Mouse (Mus musculus) testis, postnatal 14 days (tissue): ENCODE measurements around the gene Clps.
A peak's percentile ranks its signal among the peaks of the same experiment; 100 is the strongest.

ENCODE experiments used
- DNase-seq: peaks from one replicate; pipeline ENCODE4 v3.0.0; 2021; ENCODE audit warnings: low spot score

Clps gene

DNA sequence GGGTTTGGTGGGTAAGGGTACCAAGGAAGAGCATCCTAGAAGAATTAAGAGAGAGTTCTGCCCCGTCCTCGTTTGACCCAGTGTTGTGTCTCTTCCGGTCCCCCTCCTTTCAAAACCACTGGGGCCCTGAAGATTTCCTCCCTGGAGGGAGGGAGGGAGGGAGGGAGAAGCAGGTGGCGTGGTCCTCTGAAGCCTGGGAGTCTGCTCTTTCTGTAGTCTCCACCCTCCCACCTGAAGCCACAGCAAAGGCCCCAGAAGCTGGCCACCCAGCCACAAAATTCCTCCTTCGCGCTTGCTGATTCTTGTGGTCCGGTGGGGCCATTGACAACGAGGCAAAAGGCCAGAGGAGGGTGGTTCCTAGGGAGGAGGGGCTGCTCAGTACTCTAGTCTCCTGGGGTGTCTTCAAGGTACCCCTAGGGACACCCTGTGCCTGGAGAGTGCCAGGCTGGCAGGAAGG is 41.9 kb downstream of the Clps start:
- DNase-seq: no peak

DNA sequence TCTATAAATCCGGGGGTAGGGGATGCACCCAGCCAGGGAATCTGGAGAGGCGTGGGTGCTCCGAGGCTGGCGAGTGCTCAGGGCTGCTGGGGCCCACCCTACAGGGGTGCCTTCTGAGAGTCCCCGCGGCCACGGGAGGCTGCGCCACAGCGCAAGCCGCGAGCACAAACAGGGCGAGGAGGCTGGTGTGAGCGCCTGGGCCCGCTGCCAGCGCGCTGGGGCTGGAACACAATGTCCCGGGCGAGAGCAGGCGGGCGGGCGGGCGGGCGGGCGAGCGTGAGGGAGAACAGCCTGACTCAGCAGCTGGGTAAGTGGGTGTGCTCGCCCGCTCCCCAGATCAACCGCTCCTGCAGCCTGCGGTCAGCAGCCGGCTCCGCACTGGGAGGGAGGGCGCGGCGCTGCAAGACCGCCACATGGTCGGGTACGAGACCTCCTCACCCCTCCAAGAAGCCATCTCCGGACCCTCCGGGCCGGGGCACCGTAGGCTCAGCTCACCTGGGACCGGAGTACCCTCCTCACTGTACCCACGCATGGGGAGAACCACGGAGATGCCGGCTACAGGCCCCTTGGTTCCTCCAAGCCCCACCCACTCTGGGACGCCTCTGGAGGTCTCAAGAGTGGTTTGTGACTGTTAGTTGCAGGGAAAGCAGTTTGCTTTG is 42.5 kb downstream of the Clps start:
- DNase-seq: peak; percentile 88

DNA sequence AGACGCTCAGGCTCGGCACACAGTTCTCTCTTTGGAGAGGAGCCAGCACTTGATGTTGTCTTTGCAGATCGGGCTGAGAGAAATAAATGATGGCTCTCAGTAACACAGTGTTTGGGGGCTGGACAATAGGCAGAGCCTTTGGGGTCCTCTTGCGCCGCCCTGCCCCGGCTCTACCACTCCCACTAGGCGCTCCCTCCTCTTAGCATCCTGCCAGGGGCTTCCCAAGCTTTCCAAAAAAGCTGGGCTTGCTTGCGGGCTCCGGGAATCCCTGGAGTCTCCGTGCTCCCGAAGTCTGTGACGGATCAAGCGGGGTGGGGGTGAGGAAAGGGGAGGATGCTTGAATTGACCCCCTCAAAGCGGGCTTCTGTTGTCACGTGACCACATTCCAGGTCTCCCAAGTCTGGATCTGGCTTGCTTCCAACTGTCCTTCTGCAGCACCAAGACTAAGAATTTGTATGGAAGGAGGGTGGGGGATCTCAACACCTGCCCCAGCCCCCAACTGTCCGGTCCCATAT is 43.1 kb downstream of the Clps start, which contains the start of gene Fkbp5:
Gene Fkbp5 (minus strand): TSS at position 87 of the 515 bp plus-strand sequence.
- peak; percentile 78 for DNase-seq

DNA sequence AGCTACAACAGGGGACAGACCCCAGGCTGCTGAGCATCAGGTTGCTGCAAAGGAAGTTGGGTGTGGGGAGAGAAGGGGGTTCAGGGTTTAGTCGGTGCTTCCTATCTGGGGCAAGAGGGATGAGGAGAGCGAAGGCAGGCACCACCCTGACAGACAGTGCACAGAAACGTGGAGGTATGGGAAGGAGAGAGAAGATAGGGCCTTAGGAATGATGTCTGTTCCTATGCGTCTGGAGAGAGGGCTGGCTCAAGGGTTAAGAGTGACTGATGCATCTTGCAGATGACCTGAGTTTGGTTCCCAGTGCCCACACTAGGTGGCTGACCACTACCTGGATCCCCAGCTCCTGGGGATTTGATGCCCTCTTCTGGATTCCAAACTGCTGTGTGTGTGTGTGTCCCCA is 43.7 kb downstream of the Clps start:
- no peak for DNase-seq

DNA sequence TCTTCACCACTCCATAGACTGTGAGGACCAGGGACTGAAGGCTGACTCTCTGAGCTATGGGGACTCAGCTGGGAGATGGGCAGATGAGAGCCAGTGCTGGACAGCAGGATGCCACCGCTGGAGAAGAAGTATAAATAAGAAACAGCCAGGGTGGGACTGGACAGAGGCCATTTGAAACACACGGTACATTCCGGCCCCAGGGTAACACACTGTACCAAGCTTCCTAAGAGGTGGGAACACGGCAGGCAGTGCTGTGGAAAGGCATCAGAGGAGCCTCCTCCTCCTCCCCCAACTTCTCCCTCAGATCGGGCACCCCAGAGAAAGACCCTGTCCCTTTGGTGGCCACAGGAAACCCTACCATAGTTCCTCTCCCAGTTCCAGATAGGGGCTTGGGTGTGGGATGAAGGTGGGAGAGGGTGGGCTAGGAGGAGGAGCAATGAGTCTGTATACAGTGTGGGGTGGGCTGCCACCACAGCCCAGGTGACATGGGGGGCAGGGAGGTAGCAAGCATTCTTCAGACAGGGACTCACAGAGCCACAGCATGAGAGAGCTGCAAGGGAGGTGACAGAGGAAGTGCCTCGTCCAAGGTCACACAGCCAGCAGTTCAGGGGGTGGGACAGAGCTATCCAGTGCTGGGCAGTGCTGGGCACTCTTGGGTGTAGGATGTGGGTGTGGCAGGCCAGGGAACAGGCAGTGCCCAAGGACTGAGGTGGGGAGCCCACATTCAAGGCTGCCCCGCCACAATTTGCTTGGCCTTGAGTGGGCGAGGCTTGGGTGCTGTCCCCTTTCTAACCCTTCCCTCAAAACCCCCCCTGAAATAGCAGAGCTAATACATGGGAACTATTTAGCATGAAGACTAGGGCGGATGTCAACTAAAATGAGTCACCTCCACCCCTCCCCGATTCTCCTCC is 44.9 kb downstream of the Clps start:
- peak; percentile 83 for DNase-seq

DNA sequence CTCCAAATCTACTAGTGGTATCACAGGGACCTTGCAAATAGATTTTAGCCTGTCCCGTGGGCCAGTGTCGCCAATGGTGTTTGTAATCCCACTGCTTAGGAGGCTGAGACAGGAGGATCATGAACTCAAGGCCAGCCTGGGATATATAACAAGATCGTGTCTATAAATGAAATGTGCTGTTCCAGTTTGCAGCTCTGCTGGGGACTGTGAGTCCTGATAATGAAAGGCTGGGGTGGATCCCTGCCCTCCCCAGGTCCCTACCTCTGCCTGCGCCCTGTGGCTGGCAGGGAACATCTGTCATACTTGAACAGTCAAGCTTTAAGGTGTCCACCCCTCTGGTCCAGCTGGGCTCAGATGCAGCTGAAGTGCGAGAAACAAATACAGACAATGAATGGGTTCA is 46.0 kb downstream of the Clps start:
- no peak for DNase-seq

DNA sequence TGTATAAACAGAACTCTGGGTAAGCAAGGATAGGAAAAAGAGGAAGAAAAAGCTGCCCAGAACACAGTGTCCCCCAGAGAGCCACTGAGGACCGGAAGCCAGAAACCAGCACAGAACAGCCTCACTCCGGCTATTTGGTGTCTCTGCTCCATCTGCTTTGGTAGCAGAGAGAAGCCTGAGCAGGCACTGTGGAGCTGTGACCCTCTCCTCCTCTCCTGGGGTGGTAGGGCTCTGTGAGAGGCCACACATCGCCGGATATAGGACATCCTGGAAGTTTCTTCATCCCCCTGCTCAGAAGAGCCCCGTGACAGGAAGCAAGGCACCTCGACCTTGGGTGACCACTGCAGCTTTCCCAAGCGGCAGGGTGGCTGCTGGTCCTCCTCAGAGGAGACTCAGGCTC is 46.7 kb downstream of the Clps start:
- no peak for DNase-seq

DNA sequence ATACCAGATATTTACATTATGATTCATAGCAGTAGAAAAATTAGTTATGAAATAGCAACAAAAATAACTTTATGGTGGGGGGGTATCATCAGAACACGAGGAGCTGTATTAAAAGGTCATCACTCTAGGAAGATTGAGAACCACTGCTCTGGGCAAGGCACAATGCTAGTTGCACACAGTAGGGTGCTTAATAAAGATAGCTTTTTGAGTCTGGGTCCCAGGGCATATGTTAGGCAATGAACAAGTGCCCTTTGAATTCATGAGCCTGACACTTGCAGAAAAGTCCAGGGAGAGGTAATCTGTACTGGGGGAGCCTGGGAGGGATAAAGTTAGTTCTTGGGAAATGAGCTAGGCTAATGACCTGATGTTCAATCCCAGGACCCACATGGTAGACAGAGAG is 47.2 kb downstream of the Clps start:
- DNase-seq: no peak

DNA sequence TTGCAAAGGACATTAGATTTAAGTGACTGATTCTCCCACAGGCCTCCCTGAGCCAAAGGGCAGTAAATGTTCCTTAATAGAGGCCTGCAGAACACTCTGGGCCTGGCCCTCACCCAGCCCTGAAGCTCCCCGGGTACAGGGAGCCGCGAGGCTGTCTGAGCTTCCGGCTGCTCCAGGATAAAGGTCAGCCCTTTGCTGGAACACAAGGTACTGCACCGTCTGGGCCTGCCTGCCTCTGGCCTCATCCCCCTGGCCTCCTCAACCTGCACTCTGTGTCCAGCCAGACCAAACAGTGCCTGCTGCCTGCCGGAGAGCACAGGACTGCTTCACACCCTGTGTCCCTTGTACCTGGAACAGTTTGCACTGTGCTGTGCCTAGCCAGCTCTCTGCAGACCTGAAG is 47.9 kb downstream of the Clps start:
- DNase-seq: peak; percentile 88

DNA sequence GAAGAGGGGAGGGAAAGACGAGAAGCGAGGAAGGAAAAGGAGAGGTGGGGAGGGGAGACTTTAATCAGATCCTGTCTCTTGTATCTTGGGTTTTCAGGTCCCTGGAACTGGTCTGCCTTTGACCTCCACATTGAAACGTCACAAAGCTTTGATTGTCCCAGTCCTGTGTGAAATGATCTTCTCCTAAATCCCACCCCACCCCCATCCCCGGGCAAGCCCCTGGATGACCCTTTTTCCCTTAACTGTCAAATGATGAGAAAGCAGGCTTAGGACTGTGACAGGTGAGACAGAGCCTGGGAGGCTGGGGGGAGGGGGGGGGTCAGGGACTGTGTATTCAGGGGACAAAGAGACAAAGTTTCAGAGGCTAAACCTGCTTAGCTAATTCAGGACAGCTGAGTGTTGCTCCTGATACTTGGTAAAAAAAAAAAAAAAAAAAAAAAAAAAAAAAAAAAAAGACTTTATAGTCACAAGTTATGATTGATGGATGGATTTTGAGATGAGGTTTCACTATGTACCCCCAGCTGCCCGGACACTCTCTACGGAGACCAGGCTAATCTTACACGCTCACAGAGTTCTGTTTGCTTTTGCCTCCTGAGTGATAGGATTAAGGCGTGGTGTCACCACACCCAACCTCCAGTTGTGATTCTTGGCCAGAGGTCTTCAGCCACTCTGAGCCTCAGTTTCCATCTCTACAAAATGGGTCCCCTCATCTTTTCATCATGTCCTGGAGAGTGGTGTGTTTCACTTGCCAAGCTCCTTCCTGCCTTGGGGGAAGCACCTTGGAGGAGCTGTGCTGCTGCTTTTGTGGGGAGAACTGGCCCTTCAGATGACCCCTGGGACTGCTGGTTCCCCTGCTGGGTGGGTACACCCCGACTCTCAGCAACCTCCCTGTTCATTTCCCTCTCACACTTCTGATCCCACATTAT is 48.7 kb downstream of the Clps start:
- DNase-seq: no peak

DNA sequence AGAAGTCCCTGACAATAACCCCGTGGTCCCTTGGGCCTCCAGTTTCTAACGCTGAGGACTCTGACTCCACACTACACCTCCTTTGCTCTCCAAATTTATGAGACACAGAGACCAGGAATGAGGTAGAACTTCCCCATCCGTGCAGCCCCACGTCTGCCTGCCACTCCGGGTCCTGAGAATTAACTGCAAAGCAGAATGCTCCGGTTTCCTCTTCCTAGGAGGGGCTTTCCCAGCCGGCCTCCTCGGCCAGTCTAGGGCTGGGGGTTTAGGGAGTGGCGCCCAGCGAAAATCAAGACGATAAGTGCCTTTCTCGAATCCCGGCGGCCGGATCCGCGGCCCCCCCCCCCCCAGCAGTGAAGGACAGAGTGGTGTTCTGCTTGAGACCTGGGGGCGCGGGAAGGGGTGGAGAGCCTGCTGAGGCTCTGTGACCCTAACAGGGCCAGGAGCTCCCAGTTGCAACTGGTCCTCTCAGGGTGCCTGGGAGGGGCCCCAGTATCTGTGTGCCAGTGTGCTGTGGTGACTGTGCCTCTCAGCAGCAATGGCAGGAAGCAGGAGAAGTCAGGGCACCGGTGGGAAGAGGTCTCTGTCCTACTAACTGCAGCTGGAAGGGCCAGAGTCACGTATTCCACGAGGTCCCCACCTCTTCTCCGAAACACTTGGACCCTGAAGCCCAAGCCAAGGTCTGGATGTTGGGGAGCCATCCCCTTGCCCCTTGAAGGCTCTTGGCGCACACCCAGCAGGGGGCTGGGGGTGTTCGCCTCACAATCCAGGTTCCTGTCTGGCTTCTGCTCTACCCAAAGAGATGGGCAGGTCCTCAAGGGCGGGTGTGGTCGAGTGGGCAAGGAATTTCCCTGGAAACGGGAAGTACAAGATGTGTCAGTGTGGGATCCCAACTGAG is 49.9 kb downstream of the Clps start:
- DNase-seq: no peak
